Mouse (Mus musculus) cerebellum, adult 9-11 months (tissue): ENCODE measurements around the gene Plekha6.
A peak's percentile ranks its signal among the peaks of the same experiment; 100 is the strongest.

Source experiments
- DNase-seq: peaks from one replicate; pipeline ENCODE4 v3.0.0; 2022

Gene Plekha6

DNA sequence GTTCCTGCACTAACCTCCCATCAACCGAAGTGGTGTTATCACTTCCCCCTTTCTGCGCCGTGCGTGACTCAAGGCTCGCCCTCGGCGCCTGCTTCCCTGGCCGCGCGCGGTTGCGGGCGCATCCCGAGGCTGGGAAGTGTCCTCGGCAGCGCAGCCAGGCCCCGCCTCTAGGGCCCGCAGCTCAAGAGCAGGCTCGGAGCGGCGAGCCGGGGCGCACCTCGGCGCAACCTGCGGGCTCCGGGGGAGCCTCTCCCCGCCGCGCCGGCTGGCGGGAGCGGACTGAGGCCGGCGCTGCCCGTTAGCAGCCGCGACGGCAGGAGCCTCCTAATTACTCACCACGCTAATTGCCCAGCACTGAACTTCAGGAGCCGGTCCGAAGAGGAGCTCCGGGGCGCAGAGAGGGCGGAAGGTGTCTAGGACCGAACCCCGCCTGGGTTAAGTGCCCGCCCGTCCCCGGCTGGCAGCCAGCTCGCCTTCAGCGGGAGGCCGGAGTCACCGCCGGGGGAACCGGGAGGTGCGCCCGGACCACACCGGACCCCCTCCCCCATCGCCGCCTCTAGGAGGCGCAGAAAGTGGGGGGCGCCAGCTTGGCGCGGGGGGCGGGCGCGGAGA is at the start of gene Plekha6:
Plekha6 (plus strand) TSS at position 391 of the 612 bp plus-strand sequence.
- no peak for DNase-seq

DNA sequence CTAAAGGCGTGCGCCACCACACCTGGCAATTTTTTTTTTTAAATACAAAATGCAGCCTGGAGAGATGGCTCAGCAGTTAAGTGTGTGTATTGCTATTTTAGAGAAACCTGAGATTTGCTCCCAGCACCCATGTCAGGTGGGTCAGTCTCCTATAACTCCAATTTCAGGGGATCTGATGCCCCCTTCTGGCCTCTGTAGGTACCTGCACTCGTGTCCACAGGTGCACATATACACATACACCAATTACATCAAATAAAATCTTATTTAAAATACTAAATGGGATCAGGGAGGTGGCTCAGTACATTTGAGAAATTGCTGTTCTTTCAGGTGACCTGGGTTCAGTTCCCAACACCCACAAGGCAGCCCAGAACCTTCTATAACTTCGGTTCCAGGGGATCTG is 47.9 kb upstream of the Plekha6 start:
- no peak for DNase-seq

DNA sequence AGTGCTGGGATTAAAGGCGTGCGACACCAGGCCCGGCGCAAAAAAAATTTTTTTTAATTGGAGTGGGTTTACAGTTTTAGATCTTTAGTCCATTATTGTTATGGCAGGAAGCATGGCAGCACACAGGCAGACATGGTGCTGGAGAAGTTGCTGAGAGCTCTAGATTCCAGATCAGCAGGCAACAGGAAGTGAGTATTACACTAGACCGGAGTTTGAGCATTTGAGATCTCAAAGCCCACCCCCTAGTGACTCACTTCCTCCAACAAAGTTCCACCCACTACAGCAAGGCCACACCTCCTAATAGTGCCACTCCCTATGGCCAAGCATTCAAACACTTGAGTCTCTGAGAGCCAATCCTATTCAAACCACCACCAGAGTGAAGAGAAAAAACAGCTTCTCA is 45.9 kb upstream of the Plekha6 start:
- no peak for DNase-seq

DNA sequence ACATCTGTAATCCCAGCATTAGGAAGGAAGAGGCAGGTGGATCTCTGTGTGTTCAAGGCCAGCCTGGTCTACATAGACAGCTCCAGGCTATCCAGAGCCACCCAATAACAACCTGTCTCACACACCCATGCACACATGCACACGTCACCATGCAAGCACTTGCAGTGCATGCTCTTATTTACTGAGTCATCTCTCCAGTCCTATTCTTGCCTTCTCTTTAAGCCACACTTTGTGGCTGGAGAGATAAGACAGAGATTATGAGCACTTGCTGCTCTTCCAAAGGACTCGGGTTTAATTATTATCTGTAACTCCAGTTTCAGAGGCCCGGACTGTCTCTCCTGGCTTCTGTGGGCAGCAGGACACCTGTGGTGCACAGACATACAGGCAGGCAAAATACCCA is 45.2 kb upstream of the Plekha6 start:
- DNase-seq, result no peak

DNA sequence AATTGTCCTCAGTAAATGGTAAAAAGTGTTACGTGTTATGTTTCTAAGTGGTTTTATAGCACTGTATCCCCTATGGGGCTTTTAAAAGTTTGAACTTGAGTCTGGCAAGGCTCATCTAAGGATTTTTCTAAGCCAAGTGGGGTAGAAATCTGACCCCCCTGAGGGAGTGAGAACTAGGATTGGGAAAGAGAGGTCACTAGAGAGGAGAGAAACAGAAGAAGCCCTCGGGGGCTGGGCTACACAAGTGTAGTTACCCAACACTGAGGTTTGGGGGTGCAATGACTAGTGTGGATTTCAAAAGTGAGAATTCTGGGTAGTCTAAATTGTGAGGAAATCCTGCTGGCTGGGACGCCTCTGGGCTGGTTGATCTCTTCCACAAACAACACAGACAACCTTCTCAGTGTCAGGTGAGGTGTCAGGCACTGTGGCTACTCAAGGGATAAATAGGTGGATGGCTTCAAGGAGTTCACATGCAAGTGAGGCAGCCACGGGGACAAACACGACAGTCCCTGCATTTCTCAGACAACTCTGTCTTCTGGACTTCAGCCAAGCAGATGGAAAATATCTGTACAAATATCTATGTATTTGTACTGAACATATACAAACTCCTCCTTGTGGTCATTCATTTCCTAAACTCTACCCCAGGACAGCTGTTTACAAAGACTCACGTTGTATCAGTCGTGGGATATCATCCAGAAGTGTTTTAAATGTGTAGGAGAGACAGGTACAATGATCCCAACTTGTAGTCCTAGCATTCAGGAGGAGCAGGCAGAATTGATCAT is 43.9 kb upstream of the Plekha6 start:
- DNase-seq, result no peak

DNA sequence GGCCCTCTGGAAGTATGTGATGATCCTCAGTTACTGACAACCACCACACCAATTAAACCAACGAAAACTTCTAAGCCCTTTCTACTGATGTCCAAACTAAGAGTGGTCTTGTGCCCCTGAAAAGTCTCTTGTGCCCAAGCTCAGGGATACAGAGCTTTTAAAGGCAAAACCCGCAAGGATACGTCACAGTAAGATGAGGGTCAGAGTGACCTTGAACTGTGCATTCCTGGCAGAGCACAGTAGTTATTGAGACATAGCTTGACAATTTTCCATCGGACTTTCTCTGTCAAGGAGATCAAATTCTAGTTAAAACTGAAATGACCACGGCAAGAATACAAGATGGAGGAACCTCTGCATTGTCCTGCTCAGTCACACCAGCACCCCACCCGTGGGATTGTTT is 42.8 kb upstream of the Plekha6 start:
- DNase-seq, result no peak

DNA sequence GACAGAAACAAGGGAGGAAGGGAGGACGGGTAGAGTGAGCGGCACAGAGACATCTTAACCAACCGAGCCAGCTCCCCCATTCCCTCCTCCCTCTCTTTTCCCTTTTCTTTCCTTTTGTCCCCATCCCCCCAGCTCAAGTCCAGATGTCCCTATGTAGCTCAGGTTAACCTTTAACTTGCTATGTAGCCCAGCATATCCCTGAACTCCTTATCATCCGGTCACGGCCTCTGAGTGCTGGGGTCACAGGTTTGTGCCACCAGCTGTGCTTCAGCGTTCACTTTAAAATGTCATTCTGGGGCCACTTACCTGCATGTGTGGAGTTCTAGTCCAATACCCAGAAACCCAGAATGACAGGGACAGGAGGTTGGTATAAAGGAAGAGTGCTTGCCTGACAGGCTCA is 39.9 kb upstream of the Plekha6 start:
- DNase-seq, result no peak

DNA sequence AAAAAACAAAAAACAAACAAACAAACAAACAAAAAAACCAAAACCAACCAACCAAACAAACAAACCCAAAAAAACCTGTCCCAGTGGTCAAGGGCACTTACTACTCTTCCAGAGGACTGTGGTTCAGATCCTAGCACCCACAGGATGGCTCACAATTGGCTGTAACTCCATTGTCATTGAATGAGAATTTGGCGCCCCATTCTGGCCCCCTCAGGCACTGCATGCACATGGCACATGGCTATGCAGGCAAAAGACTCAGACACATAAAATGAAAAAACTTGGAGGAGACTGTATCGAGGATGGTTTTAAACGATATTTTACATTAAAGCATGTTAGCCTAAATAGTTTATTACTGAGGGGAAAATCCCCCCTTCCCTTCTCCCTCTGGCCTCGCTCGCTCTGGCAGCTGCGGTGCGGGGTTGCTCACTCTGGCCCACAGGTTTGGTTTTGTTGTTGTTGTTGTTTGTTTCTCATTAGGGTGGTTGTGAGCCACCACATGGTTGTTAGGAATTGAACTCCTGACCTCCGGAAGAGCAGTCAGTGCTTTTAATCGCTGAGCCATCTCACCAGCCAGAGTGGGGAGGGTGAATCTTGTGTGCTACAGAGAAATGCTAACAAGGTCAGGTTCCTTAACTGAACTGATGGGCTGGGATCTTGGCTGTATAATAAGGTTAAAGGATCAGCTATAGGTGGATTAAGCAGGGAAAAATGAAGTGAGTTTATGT is 38.2 kb upstream of the Plekha6 start:
- no peak for DNase-seq

DNA sequence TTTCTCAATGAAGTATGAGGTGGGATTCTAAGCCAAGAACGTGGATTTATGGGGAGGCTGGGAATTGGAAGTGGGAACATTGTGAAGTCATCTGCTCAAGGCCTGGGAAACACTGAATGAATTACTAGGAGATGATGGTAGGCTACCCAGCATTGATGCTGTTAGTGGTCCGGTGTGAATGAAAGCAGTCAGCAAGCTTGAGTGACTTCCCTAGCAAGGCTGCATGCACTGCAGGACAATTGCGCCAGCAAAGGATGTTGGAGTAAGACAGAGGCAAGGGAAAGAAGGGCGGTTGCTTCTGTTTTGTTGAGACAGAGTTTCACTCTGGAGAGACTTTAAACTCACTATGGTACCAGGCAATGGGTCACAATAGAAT is 37.7 kb upstream of the Plekha6 start:
- no peak for DNase-seq

DNA sequence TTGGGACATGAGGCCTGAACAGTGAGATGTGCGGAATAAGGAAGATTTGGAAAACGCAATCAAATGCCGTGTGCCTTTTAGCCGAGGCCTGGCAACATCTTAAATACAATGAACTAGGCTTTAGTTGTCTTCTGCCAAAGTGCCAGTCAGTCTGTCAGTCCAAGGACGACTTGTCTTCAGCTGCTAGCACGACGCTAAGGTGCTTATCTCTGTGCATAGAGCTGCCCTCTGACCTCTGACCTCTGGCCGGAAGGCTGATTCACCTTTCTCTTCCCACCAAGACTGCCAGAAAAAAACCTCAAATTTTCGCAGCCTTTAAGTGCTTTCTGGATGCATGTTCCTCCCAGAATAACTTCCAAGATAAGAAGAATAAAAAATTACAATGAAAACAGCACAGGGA is 36.7 kb upstream of the Plekha6 start:
- no peak for DNase-seq

DNA sequence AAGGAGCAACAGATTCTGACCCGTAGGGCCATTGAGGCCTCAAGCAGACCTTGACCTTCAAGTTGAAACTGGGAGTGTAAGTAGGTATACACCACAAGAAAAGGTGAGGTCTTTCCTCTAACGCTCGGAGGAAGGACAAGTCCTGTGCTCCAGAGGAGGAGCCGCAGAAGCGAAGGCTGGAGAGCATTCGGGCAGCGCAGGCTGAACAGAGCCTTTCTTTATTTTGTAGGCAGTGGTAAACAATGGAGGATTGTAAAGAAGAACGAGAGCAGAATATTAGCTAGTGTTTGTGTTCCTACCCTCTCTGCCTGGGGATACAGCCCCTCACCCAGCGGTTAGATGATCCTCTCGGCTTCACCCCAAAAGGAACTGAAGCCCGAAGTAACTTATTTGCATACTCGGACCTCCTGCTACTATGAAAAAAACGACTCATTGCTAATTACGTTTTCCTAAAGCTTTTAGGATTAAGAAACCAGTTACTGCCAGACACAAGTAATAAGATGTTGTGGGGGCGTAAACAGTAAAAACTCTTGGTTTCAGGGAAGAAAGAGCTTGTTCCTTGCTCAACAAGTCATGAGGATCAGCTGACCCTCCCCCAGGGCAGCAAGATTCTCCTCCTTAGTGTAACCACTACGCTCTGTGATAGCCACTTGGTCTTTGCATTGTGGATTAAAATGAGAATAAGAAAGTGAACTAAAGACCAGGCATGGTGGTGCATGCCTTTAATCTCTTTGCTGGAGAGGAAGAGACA is 34.4 kb upstream of the Plekha6 start:
- DNase-seq, result no peak

DNA sequence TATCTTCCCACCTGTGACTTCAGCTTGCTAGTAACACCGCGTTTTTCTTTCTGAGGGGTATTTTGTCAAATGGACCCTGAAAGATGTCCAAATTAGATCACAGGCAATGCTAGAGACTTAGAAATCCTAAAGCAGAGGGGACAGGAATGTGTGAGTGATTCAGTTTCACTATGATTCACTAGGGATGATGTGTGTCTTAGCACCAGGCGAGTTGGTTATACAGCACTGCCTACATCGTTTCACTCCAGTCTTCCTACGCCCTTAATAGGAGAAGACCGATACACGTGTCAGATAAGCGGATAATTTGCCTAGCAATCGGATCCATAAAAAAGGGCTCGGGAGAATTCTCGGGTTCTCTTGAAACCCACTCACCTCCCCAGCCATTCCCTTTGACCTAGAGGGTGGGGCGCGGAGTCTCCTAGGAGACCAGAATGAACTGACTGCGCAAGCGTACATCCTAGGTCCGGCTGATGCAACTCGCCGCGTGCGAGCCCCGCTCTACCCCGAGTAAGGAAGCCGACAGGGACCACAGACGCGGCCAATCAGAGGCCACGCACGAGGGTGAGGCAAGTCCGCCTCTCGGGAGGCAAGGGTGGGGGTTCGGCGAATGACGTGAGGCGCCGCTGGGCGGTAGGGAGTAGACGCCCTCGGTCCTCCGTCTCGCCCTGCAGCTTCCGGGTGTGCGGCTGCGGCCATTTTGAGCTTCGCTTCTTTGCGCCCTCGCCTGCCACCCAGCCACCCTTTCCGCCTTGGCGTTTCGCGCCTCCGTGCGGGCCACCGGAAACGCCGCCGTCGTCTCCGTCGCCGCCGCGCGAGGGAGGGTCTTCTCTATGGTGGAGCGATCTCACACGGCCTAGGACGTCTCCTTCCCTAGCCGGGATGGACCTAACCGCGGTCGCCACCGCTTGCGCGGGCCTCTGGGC is 33.1 kb upstream of the Plekha6 start, which contains the start of gene Ppp1r15b:
Ppp1r15b (plus strand) TSS at position 506 of the 923 bp plus-strand sequence.
- peak; percentile 100 for DNase-seq

DNA sequence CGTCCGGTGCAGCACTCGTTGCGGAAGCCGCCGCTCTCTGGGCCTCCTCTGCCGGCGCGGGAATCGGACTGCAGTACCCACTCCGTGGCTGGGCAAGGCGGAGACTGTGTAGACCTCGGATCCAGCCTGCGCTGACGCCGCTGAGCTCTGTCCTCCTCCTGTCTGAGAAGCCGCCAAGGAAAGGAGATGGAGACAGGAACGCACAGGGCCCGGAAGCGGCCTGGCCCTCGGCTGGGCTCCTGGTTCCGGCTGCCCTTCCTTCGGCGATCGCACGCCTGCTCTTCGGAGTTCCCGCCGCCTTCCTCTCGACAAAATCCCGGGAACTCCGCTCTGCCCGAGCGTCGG is 32.5 kb upstream of the Plekha6 start:
- DNase-seq, result no peak

DNA sequence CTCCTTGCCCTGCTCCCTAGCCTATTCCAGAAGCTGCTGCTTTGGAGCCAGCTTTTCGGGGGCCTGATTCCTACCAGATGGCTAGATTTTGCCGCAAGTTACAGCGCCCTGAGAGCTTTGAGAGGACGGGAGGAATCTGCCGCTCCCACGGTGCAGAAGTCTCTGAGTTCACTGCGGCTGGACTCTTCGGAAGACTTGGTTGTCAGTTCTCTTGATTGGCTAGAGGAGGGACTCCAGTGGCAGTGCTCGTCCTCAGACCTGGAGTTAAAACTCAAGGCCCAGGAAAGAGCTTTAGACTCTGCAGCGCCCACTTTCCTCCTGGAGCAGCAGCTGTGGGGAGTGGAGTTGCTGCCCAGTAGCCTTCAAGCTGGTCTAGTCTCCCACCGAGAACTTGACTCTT is 32.1 kb upstream of the Plekha6 start:
- peak; percentile 31 for DNase-seq

DNA sequence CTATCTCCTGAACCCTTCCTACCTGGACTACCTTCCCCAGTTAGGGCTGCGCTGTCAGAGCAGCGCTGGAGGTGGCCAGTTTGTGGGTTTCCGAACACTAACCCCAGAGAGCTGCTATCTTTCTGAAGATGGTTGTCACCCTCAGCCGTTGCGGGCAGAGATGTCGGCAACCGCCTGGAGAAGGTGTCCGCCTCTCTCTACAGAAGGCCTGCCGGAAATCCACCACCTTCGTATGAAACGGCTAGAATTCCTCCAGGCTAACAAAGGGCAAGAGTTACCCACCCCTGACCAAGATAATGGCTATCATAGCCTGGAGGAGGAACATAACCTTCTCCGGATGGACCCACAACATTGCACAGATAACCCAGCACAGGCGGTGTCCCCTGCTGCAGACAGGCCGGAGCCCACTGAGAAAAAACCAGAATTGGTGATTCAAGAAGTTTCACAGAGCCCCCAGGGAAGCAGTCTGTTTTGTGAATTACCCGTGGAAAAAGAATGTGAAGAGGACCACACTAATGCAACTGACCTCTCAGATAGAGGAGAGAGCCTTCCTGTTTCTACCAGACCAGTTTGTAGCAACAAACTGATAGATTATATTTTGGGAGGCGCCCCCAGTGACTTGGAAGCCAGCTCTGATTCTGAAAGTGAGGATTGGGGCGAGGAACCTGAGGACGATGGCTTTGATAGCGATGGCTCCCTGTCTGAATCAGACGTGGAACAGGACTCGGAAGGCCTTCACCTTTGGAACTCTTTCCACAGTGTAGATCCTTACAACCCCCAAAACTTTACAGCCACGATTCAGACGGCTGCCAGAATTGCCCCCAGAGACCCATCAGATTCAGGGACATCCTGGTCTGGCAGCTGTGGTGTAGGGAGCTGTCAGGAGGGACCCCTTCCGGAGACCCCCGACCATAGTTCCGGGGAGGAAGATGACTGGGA is 31.4 kb upstream of the Plekha6 start:
- DNase-seq, result no peak

DNA sequence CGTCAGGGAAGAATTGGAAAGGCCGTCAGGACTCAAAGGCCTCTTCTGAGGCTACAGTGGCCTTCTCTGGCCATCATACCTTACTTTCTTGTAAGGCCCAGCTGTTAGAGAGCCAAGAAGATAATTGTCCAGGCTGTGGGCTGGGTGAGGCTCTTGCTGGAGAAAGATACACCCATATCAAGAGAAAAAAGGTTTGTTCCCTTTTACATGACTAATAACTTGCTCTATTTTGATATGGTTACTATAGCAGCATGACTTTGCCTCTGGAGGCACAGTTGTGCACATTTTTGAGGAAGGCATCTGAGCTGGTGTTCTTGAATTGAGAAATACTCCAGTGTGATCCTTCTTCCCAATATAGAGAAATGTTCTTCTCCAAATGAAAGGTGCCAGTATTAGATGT is 30.6 kb upstream of the Plekha6 start:
- DNase-seq, result no peak

DNA sequence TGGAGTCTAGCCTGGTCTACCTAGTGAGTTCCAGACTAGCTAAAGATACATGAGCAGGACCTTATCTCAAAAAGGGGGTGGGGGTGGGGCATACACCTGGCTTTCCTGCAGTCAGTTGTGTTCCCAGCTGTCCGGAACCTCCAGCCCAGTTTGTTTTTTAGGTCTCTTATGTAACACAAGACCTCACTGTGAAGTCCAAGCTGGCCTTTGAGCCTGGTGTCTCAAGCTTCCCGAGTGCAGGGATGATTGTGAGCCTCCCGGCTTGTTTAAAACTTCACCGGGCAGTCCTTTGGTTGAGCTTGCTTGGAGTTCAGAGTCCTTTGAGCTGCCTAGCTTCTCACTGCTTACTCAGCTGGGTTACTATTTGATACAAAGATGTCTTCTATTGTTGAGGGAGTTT is 29.9 kb upstream of the Plekha6 start:
- no peak for DNase-seq

DNA sequence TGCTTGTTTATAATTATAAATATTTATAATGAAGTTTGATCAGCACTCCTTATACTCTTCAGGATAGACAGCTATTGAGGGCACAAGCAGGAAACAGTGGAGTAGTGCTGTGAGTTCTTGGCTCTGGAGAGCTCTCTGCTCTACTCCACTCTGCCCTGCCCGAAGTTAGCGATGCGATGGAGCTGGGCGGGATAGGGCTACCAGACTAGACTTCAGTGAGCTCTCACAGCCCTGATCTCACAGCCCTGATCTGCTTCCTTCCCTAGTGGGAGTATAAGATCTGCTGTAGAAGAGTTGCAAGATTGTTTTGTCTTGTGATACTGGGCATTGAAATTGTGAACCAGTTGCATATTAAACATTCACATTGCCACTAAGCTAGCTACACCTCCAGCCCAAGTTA is 29.1 kb upstream of the Plekha6 start:
- DNase-seq, result no peak

DNA sequence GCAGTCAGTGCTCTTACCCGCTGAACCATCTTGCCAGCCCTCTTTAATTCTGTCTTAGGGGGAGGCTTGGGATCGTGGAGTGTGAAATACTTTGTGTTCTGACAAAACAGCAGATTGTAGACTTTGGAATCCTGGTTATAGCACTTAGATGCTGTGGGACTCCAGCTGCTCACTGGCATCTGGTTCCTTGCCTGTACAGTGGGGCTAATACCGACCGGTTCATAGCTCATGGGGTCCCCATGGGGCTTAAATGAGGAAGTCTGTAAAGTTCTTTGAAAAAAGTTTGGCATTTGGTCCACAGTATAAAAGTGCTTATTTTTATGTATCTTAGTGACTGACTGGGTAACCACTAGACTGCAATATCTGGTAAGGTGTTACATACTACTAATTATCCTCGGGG is 28.2 kb upstream of the Plekha6 start:
- DNase-seq, result no peak

DNA sequence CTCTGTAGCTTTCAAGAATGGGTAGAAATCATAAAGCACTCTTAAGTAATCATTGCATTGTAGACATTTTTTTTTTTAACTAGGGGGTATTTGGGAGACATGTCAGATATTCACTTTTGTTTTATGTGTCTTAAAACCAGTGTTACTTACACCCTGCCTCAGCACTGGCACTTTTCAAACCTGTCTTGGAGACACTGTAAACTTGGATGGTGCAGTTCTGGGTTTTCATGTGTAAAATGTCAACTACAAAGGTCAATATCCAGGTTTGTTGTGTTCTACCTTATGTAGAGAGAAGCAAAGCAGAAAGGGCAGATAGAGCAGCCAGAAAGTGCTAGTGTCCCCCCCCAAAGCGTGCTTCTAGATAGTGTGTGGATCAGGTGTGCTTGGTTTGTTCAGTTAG is 25.6 kb upstream of the Plekha6 start:
- DNase-seq, result no peak
